ENCODE assay signal across 22 mouse cellular contexts in genomic region chr5:64125783-64126182, GRCm38 (mm10).
"Had no signal": no experiment of that assay in that cellular context is flagged by ENCODE, and none has a peak within 500 bp of the region (broad histone marks: within the 10 kb centered on the region; RNA-seq: fewer than 3 reads in every experiment).

No protein-coding gene starts in this region.

- H3K36me3 ChIP-seq: intestine, embryonic 15.5 days had no signal

- H3K4me2 ChIP-seq: heart, embryonic 12.5 days; hindbrain, embryonic 12.5 days; hindbrain, embryonic 14.5 days; intestine, embryonic 15.5 days; limb, embryonic 13.5 days had no signal

- H3K9me3 ChIP-seq: heart, embryonic 10.5 days; heart, embryonic 12.5 days; hindbrain, embryonic 10.5 days; hindbrain, embryonic 12.5 days; intestine, embryonic 15.5 days; limb, embryonic 13.5 days had no signal

- DNase-seq: gastrocnemius, adult 2 months; gastrocnemius, postnatal 10 days; gastrocnemius, postnatal 25 days; heart, postnatal 10 days; heart, postnatal 4 days; kidney, adult 18-20 months; kidney, postnatal 14 days; liver had no signal

- H3K4me3 ChIP-seq: gastrocnemius, adult 2 months; heart, embryonic 10.5 days; heart, embryonic 12.5 days; hindbrain, embryonic 10.5 days; hindbrain, embryonic 12.5 days; intestine, embryonic 15.5 days; layer of hippocampus, adult 2 months; left cerebral cortex, adult 2 months; limb, embryonic 13.5 days had no signal

- ATAC-seq: forebrain, embryonic 16.5 days; hindbrain, embryonic 16.5 days; inflammation-experienced regulatory T-cells, adult 6 months; intestine, embryonic 15.5 days; intestine, postnatal 0 days had no signal

- H3K9ac ChIP-seq: heart, embryonic 12.5 days; hindbrain, embryonic 12.5 days; hindbrain, embryonic 14.5 days; intestine, embryonic 15.5 days; limb, embryonic 13.5 days; liver, embryonic 14.5 days had no signal

- H3K4me1 ChIP-seq: heart, embryonic 10.5 days; heart, embryonic 12.5 days; hindbrain, embryonic 10.5 days; hindbrain, embryonic 12.5 days; intestine, embryonic 15.5 days had no signal

- H3K27ac ChIP-seq: gastrocnemius, adult 2 months; heart, embryonic 10.5 days; hindbrain, embryonic 10.5 days; hindbrain, embryonic 12.5 days; hindbrain, embryonic 14.5 days; intestine, embryonic 15.5 days; layer of hippocampus, adult 2 months; left cerebral cortex, adult 2 months; limb, embryonic 13.5 days; liver, embryonic 14.5 days had no signal

- H3K27me3 ChIP-seq: heart, embryonic 12.5 days; hindbrain, embryonic 12.5 days; intestine, embryonic 15.5 days; limb, embryonic 13.5 days had no signal
